Mouse (Mus musculus) cerebellum, adult 11 months (tissue): ENCODE data around the gene Rprm.

ENCODE experiments used
- DNase-seq: peaks from one replicate; pipeline ENCODE4 v3.0.0; 2022

Rprm gene

DNA sequence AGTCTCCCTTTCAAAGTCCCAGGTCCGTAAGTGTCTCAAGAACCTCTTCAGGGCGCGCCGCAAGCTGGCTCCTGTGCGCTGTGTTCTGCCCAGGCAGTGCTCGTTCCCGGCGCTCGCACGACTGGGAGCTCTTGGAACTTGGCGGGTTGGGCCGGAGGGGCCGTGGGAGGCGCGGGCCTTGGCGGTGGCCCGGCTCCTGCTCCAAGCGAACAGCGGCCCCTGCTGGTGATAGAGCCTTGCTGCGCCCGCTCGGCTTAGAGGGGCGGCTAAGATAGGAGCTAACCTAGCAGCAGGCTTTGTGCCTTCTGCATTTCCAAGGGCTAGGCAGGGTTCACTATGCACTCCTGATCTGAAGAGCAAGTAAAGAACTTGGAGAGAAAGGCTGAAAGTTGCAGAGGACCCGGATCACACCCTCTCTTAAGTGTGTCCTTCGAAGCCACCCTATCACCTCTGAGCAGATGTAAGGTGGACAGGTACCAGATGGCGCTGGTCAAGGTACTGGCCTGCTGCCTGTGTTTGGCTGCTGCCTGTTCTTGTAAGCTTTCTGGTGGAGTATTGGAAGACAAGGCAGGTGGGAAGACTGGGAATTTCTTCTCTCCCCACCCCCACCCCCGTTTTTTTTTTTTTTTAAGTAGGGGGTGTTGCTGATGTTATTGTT lies at the start of gene Rprm:
Rprm (minus strand) TSS at position 123 of the 658 bp plus-strand sequence.
- peak; percentile 83 for DNase-seq

DNA sequence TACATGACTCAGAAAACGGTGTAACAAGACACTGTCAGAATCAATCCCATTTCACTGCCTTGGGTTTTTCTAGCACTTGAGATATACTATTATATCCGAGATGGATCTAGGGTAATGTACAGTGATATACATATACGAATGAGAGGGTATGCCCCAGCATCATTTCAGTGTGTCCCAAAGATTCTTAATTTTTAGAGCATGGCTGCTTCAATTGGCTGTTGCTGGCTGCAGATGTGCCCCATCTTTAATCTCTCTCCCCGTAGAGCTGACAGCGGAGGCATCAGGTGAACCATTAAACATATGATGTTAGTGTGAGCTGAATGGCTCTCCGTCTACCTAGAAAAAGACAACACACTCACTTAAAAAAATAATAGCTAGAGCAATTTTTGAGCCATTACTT lies 34.0 kb upstream of the Rprm start:
- DNase-seq: no peak

DNA sequence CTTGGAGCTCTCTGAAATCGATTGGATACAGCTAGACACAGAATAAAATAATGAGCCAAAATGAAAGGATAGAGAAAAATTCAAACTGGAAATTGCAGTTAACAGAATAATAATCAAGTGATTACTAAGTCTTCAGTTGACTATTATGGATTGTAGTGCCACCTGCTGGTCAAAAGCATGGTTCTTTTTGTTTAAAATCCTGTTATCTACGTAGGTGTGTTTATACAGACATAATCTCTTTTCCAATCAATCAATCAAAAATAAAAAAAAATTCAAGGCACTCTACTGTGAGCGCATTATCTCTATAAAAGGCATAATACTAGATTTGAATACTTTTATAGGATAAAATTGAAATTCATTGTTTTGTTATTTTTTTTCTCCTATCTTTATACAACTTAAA lies 33.5 kb upstream of the Rprm start:
- DNase-seq: peak; percentile 4

DNA sequence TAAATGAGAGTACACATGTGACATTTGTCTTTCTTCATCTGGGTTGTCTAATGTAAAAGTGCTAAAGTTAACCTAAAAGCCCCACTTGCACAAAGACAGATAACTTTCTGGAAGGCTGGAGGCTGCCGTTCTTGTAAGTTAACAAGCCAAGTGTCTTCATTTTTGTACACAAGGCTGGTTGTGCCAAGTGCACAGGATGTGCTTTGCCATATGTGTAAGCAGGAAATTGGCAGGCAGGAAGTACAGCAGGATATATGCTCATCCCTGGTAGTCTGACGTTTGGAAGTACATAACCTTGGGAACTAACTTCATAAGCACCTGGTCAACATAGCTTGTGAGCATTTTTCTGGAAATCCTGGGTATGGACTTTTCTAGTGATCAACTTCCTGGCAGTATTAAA lies 25.9 kb upstream of the Rprm start:
- no peak for DNase-seq

DNA sequence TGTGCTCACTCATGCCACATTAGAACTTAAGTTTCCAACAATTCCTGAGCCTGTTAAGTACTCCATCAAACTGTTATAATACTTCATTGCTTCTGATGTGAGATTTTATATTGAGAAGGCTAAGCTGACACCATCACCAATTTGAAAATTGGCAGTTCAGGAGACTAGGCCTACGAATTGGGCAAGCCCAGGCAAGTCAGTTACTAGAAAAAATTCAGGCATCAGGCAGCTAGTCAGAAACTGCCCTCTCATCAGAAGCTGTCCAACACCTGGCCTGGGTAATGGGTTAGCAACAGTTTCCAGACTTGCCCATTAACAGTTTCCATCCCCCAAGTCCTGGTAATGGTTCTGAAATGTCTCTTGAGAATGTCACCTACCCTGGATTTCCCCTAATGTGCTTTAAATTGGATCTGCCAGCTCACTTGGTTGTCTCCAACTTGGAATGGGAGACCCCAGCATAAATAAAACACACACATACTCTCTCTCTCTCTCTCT lies 20.9 kb upstream of the Rprm start:
- no peak for DNase-seq

DNA sequence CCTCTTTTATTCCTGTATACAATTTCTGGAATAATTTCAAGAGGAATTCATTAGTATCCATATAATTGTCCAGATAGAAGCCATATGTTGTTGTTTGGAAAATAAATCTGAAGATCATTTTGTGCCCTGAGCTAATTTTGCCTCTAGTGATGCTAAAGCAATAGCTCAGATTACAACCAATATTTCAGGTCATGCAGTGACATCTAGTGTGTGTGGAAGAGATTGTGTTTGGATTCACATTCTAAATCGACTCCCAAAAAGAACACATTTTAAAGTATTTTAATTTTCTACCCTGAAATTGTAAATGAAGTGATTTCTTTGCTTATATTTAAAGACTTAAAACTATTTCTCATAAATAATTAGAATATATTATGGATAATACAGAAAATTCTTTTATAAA lies 14.6 kb upstream of the Rprm start:
- DNase-seq: no peak

DNA sequence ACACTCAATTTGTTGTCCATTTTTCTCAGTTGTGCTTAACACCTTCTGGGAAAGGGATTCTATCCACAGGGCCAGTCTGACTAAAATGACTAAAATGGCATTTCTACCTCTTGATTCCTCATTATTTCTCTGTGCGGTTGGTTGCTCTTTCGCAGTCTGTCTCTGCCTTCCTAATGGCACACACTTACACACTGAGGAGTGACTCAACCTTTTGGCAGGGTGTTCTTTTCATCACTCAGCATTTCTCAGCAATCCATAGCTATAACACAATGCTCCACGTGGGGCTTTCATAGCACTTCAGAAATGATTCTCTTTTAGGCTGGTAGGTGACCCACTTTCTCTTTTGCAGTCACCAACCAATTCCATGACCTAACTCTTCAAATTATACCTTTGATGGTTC lies 7.3 kb upstream of the Rprm start:
- DNase-seq: no peak

DNA sequence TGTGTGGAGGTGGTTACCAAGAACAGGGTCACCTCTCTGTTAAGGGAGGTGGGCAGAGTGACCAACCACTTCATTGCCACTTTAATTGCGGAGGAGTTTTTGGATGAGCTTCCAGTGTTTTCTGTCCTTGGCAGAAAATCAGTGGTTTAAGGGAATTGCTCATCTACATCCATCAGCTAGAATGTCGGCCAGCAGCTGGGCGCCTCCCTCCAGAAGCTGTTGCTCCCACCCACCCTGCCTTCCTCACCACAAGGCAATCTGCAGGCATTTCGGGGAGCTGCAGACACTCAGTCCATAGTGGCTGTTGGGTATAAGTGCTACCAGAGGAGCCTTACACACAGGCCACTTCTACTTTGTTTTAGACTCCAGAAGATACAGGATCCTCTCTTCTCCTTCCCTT lies 902 bp upstream of the Rprm start:
- DNase-seq: no peak

DNA sequence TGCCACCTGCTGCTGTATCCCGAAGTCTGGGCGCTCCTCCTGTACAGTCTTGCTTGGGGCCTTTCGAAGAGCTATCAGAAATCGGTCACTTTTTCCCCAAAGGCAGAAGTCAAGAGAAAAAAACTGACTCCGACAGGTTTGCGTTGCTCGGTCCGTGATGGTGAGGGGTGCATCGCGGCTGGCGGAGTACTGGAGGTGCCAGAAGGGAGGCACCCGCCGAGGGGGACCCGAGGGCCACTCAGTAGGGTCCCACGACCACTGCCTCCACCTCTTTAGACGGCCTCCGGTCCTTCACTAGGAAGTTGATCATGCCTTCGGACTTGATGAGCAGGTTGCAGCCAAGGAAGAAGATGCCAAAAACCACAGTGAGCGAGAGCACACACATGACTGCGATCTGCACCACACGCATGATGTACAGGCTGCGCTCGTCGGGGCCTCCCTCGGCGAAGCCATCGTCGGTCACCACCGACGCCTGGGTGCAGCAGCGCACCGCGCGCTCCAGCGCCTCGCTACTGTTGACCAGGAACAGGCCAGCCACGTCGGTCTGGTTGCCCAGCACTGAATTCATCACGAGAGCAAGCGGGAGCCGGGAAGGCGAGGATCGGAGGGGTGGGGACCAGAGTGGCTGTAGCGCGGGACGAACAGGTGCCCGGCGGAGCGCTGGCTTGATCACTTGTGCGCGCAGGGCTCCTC lies 469 bp downstream of the Rprm start:
- DNase-seq: no peak

DNA sequence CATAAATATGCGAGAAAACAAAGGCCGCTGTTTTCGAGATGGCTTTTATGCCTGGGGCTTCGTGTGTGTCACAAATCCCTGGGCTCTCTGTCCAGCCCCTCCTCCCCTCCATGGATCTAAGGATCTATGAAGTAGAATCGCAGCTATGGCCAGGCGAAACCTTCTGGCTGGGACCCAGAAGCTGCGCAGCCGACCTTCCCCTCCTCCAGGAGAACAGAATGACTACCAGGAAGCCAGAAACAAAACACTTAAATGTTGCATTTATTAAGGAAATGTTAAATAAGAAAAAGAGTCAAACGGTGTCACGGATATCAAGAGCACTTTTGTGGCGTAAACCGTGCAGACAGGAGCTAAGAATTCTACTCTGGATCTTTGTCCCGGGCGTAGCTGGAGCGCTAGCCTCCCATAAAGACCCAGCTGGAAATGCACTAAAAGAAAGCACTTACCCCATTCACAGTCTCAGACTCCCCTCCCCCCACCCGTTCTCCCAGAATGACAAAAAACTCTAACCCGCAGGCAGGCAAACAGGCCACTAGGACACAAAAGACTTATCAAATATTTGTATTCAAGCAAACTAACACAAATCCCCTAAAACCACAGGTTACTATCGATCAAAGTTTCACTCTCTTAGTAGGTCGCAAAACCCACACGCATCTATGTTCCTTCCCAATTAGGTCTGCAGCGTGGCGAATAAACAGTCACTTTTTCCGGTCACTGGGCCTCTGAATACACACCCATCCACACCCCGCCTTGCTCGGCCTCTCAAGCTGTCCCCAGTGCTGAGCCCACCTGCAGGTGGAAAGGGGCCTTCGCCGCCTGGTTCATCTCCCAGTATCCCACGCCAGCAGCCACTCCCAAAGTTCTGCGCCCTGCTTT lies 1.3 kb downstream of the Rprm start:
- no peak for DNase-seq

DNA sequence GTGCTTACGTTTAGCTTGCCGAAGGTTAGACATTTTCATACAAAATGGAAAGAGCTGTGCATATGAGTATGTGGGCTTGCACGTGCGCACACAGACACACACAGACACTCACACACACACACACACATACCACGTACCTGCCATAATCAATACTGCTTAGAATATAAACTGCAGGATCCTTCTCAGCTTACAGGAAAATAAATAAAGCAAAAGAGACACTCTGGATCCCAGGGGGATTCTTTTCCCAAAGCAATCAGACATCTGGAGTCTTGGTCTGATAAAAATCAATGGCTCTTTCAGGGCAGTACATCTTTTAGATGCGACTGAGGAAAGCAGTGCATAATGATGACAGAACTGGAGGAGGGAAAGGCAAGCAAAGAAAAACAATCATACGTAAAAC lies 6.4 kb downstream of the Rprm start:
- DNase-seq: no peak

DNA sequence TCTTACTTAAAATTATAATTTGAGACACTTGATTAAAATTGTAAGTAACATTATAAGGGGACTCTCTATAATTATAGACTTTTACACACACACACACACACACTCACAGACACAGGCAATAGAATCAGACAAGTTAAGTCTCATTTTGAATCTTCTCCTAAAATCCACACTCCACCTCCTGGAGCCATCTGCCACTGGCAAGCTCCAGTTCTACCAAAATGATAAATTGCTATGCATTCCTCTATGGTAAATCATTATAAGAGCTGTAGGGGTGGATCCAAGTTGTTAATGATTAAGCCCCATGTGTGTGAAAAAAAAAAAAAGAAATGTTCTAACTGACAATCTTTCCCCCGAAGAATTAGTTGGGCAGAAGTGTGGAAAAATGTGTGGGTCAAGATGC lies 13.8 kb downstream of the Rprm start:
- DNase-seq: no peak

DNA sequence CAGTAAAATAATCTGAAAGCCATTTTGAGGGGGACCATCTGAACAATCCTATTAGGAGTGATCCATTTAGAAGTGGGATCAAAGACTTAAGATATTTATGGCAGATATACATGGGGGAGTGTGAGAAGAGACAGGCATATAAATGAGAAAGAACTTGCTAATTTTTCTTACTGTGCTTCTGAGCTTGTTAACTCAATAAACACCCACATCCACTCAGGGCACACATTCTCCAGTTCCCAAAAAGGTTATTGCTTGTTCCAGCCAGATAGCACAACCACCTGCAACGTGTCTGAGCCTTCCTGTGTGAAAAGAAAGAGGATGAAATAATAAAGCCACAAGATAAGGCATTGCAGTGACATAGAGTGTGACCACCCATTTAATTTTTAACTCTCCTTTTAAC lies 22.9 kb downstream of the Rprm start:
- DNase-seq: no peak

DNA sequence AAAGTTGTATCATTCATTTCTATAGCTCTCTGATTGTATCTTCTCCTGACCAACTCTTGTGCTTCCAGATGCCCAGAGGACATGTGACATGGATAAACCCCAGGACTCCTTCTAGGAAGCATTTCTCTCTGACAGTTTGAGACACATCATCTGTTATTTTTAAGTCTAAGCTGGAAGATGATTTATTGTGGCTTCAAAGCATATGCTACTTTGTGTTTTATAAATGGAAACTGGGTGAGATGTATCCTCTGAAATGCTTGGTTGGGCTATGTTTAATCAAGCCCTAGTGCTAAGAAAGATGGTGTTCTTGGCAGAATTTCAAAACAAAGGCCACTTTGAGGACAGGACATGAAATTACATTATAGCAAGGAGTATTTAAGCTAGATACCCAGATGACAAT lies 24.3 kb downstream of the Rprm start:
- DNase-seq: no peak
